Mouse (Mus musculus) megakaryocyte, embryonic 14.5 days (primary cell): ENCODE measurements at regions not wholly inside any gene's neighbourhood (a gene's known extent, or its start where the extent isn't known, plus 50 kb on each side); places are given as distances from the start of the nearest gene placed in this dataset.

Source experiments
- FLI1 ChIP-seq: IDR thresholded peaks from 2 replicates; pipeline ENCODE4 v1.6.1; 2012; ENCODE audit warnings: low read length, inconsistent platforms, mixed read lengths
- GATA1 ChIP-seq: IDR thresholded peaks from 3 replicates; pipeline ENCODE4 v1.6.1; 2012; ENCODE audit warnings: mixed read lengths, low read length, inconsistent platforms, borderline replicate concordance

DNA sequence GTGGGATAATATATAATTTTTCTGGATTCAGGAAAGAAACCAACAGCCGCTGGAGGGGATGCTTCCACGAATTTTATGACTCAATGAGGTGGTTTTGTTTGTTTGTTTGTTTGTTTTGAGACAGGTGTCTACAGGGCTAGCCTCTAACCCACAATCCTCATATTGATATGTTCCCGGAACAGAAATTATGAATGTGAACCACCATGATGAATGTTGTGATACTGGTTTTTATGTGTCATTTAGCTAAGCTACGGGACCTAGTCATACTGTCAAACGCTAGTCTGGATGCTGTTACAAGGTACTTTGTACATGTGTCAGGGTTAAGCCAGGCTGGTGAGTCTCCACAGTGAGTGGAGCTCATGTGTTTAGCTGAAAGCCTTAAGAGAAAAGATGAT lies 100.6 kb upstream of the Cpsf6 start:
- TF ChIP-seq GATA1 (no peak), FLI1 (no peak)
